Mouse (Mus musculus): Measurements from ENCODE around the gene Yes1. TPM values are rescaled to one million over a fixed set of nuclear protein-coding genes. Genes with fewer than 3 reads are reported as not detected.

Gene Yes1
- polyA plus RNA-seq (2014; fragmentation: Nextera tagmentation; extraction: Ambion mirVana) = 37.2 and 42.3 TPM in 2 replicates

- Histone ChIP-seq H3K36me3 (ENCODE audit: control insufficient read depth, insufficient read depth, low read length) (no peaks in the 10 kb centered on the region), H3K27ac (ENCODE audit: low read depth) (peak within 1 kb of the TSS; percentile 84), H3K27me3 (replicated peaks; ENCODE audit: control insufficient read depth, insufficient read depth, low read length) (no peaks in the 10 kb centered on the region), H3K4me2 (ENCODE audit: low read length) (peak within 1 kb of the TSS; percentile 57), H3K4me1 (replicated peaks; ENCODE audit: control insufficient read depth, insufficient read depth, low read length) (peaks cover 6% of the 10 kb centered on the region; the same call in 1 of the 2 replicates), H3K9ac (ENCODE audit: low read length) (peak within 1 kb of the TSS; percentile 81), H3K4me3 (ENCODE audit: low read depth, low read length) (peak within 1 kb of the TSS; percentile 68), H3K9me3 (ENCODE audit: control insufficient read depth, low read length) (no peaks in the 10 kb centered on the region)
- WGBS = under 1% methylated on average over 53 of the region's 69 CpGs
- peak; percentile 97 for ATAC-seq (replicated peaks; ENCODE audit: low FRiP score, low TSS enrichment, low read depth)
- peak; percentile 90 for DNase-seq (ENCODE audit: low spot score)
Measured at GRCm38 (mm10) chr5:32610801-32611340, at the start of gene Yes1. Yes1 (plus strand) TSS chr5:32611171.

DNA sequence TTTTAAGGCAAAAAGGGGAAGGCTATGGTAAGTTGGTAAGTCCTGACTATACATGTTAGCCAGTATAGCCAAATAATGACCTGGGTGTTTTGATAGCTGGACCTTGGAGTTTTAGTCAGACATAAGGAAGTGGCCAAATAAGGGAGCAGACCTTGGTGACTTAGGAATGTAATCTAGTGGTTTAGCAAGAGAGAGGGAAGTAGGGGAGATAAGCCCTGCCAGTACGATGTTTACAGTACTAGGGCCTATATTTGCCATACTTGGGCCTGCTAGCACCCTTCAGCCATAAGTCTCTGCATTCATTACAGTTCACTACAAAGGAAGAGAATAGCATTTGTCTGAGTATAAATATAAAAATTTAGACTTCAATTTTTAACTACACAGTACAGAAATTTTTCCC, 46.3 kb upstream of the Yes1 start:
- ATAC-seq (replicated peaks; ENCODE audit: low FRiP score, low TSS enrichment, low read depth) (no peak), DNase-seq (ENCODE audit: low spot score) (no peak)
- H3K9ac ChIP-seq (ENCODE audit: low read length) = no peak overlapping the region
- H3K4me1 ChIP-seq (replicated peaks; ENCODE audit: control insufficient read depth, insufficient read depth, low read length) = no peaks in the 10 kb centered on the region
- H3K27ac ChIP-seq (ENCODE audit: low read depth) = no peak overlapping the region
- no peak overlapping the region for H3K4me3 ChIP-seq (ENCODE audit: low read depth, low read length)
- H3K4me2 ChIP-seq (ENCODE audit: low read length) = no peak overlapping the region
- no peaks in the 10 kb centered on the region for H3K27me3 ChIP-seq (replicated peaks; ENCODE audit: control insufficient read depth, insufficient read depth, low read length)
- H3K36me3 ChIP-seq (ENCODE audit: control insufficient read depth, insufficient read depth, low read length) = no peaks in the 10 kb centered on the region
- no peaks in the 10 kb centered on the region for H3K9me3 ChIP-seq (ENCODE audit: control insufficient read depth, low read length)
- 54% methylated on average over 1 of the region's 1 CpGs for WGBS

GRCm38 (mm10) chr5:32571802-32572201, 39.2 kb upstream of the Yes1 start:
- H3K9me3 ChIP-seq (ENCODE audit: control insufficient read depth, low read length) = no peaks in the 10 kb centered on the region
- ATAC-seq (replicated peaks; ENCODE audit: low FRiP score, low TSS enrichment, low read depth) = no peak
- H3K9ac ChIP-seq (ENCODE audit: low read length) = no peak overlapping the region
- DNase-seq (ENCODE audit: low spot score) = no peak
- WGBS = 79% methylated on average over 5 of the region's 5 CpGs
- no peaks in the 10 kb centered on the region for H3K27me3 ChIP-seq (replicated peaks; ENCODE audit: control insufficient read depth, insufficient read depth, low read length)
- H3K4me2 ChIP-seq (ENCODE audit: low read length) = no peak overlapping the region
- no peaks in the 10 kb centered on the region for H3K36me3 ChIP-seq (ENCODE audit: control insufficient read depth, insufficient read depth, low read length)
- H3K4me3 ChIP-seq (ENCODE audit: low read depth, low read length) = no peak overlapping the region
- no peaks in the 10 kb centered on the region for H3K4me1 ChIP-seq (replicated peaks; ENCODE audit: control insufficient read depth, insufficient read depth, low read length)
- no peak overlapping the region for H3K27ac ChIP-seq (ENCODE audit: low read depth)

GRCm38 (mm10) chr5:32588136-32588535, 22.8 kb upstream of the Yes1 start:
- ATAC-seq (replicated peaks; ENCODE audit: low FRiP score, low TSS enrichment, low read depth) (no peak), DNase-seq (ENCODE audit: low spot score) (peak; percentile 73)
- no peak overlapping the region for H3K27ac ChIP-seq (ENCODE audit: low read depth)
- H3K27me3 ChIP-seq (replicated peaks; ENCODE audit: control insufficient read depth, insufficient read depth, low read length) = no peaks in the 10 kb centered on the region
- WGBS = 18% methylated on average over 5 of the region's 5 CpGs
- no peak overlapping the region for H3K9ac ChIP-seq (ENCODE audit: low read length)
- no peak overlapping the region for H3K4me2 ChIP-seq (ENCODE audit: low read length)
- no peaks in the 10 kb centered on the region for H3K4me1 ChIP-seq (replicated peaks; ENCODE audit: control insufficient read depth, insufficient read depth, low read length)
- H3K4me3 ChIP-seq (ENCODE audit: low read depth, low read length) = no peak overlapping the region
- no peaks in the 10 kb centered on the region for H3K36me3 ChIP-seq (ENCODE audit: control insufficient read depth, insufficient read depth, low read length)
- no peaks in the 10 kb centered on the region for H3K9me3 ChIP-seq (ENCODE audit: control insufficient read depth, low read length)

DNA sequence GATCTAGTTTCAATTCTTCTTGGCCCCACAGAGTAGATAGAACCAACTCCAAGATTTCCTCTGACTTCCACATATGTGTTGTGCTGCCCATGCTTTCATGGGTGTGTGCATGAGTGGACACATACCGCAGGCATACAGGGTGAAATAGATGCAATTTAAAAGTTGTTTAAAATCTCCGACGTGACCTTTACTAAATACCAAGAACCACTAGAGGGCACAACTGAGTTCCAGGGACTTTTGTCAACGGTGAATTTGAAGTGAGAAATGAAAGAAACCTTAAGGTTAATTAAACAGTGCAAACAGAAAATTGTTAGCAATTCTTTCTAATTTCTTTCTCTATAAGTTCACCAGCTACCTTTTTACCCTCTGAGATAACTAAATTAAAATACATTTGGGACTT, 17.2 kb upstream of the Yes1 start:
- no peak overlapping the region for H3K4me2 ChIP-seq (ENCODE audit: low read length)
- H3K9ac ChIP-seq (ENCODE audit: low read length) = no peak overlapping the region
- no peaks in the 10 kb centered on the region for H3K36me3 ChIP-seq (ENCODE audit: control insufficient read depth, insufficient read depth, low read length)
- DNase-seq (ENCODE audit: low spot score) (no peak), ATAC-seq (replicated peaks; ENCODE audit: low FRiP score, low TSS enrichment, low read depth) (no peak)
- no peak overlapping the region for H3K4me3 ChIP-seq (ENCODE audit: low read depth, low read length)
- H3K27ac ChIP-seq (ENCODE audit: low read depth) = no peak overlapping the region
- no peaks in the 10 kb centered on the region for H3K9me3 ChIP-seq (ENCODE audit: control insufficient read depth, low read length)
- no peaks in the 10 kb centered on the region for H3K4me1 ChIP-seq (replicated peaks; ENCODE audit: control insufficient read depth, insufficient read depth, low read length)
- H3K27me3 ChIP-seq (replicated peaks; ENCODE audit: control insufficient read depth, insufficient read depth, low read length) = no peaks in the 10 kb centered on the region
- 26% methylated on average over 4 of the region's 4 CpGs for WGBS

- Histone ChIP-seq H3K9me3 (ENCODE audit: control insufficient read depth, low read length) (no peaks in the 10 kb centered on the region), H3K4me1 (replicated peaks; ENCODE audit: control insufficient read depth, insufficient read depth, low read length) (no peaks in the 10 kb centered on the region), H3K9ac (ENCODE audit: low read length) (no peak overlapping the region), H3K27me3 (replicated peaks; ENCODE audit: control insufficient read depth, insufficient read depth, low read length) (no peaks in the 10 kb centered on the region), H3K27ac (ENCODE audit: low read depth) (no peak overlapping the region), H3K4me2 (ENCODE audit: low read length) (no peak overlapping the region), H3K4me3 (ENCODE audit: low read depth, low read length) (no peak overlapping the region), H3K36me3 (ENCODE audit: control insufficient read depth, insufficient read depth, low read length) (no peaks in the 10 kb centered on the region)
- DNase-seq (ENCODE audit: low spot score) = no peak
- whole genome bisulfite sequencing = 75% methylated on average over 5 of the region's 5 CpGs
- ATAC-seq (replicated peaks; ENCODE audit: low FRiP score, low TSS enrichment, low read depth) = no peak
Measured at GRCm38 (mm10) chr5:32594358-32594757, 16.6 kb upstream of the Yes1 start.

GRCm38 (mm10) chr5:32605911-32606310, 5.1 kb upstream of the Yes1 start:
- Histone ChIP-seq H3K4me2 (ENCODE audit: low read length) (no peak overlapping the region), H3K27me3 (replicated peaks; ENCODE audit: control insufficient read depth, insufficient read depth, low read length) (no peaks in the 10 kb centered on the region), H3K4me1 (replicated peaks; ENCODE audit: control insufficient read depth, insufficient read depth, low read length) (no peaks in the 10 kb centered on the region), H3K36me3 (ENCODE audit: control insufficient read depth, insufficient read depth, low read length) (no peaks in the 10 kb centered on the region), H3K27ac (ENCODE audit: low read depth) (no peak overlapping the region), H3K9ac (ENCODE audit: low read length) (no peak overlapping the region), H3K9me3 (ENCODE audit: control insufficient read depth, low read length) (no peaks in the 10 kb centered on the region), H3K4me3 (ENCODE audit: low read depth, low read length) (no peak overlapping the region)
- DNase-seq (ENCODE audit: low spot score) (no peak), ATAC-seq (replicated peaks; ENCODE audit: low FRiP score, low TSS enrichment, low read depth) (no peak)
- 77% methylated on average over 1 of the region's 1 CpGs for WGBS

- Histone ChIP-seq H3K4me1 (replicated peaks; ENCODE audit: control insufficient read depth, insufficient read depth, low read length) (peaks cover 6% of the 10 kb centered on the region; the same call in 1 of the 2 replicates), H3K27me3 (replicated peaks; ENCODE audit: control insufficient read depth, insufficient read depth, low read length) (no peaks in the 10 kb centered on the region), H3K27ac (ENCODE audit: low read depth) (no peak overlapping the region; the same call in 1 of the 2 replicates), H3K4me3 (ENCODE audit: low read depth, low read length) (no peak overlapping the region), H3K9me3 (ENCODE audit: control insufficient read depth, low read length) (no peaks in the 10 kb centered on the region), H3K9ac (ENCODE audit: low read length) (no peak overlapping the region), H3K4me2 (ENCODE audit: low read length) (no peak overlapping the region), H3K36me3 (ENCODE audit: control insufficient read depth, insufficient read depth, low read length) (no peaks in the 10 kb centered on the region)
- whole genome bisulfite sequencing = 32% methylated on average over 2 of the region's 2 CpGs
- ATAC-seq (replicated peaks; ENCODE audit: low FRiP score, low TSS enrichment, low read depth) (no peak), DNase-seq (ENCODE audit: low spot score) (no peak)
Measured at GRCm38 (mm10) chr5:32607776-32608355, 3.1 kb upstream of the Yes1 start.

DNA sequence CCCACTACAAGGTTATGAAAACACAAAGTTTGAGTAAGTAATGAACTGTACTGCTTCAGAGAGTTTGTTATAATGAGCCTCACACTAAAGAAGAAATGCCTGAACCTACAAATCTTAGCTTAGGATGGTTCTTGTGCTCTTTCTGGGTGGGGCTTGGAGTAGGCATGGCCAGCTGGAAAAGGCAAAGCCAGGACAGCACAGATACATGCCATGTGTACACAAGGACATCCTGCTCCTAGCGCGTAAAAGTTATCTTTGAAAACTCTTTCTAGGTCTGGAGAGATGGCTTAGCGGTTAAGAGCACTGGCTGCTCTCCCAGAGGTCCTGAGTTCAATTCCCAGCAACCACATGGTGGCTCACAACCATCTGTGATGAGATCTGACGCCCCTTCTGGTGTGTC, 2.5 kb upstream of the Yes1 start:
- WGBS = 72% methylated on average over 4 of the region's 4 CpGs
- Histone ChIP-seq H3K27me3 (replicated peaks; ENCODE audit: control insufficient read depth, insufficient read depth, low read length) (no peaks in the 10 kb centered on the region), H3K27ac (ENCODE audit: low read depth) (no peak overlapping the region; the same call in 1 of the 2 replicates), H3K36me3 (ENCODE audit: control insufficient read depth, insufficient read depth, low read length) (no peaks in the 10 kb centered on the region), H3K9me3 (ENCODE audit: control insufficient read depth, low read length) (no peaks in the 10 kb centered on the region), H3K9ac (ENCODE audit: low read length) (no peak overlapping the region), H3K4me2 (ENCODE audit: low read length) (no peak overlapping the region), H3K4me3 (ENCODE audit: low read depth, low read length) (no peak overlapping the region), H3K4me1 (replicated peaks; ENCODE audit: control insufficient read depth, insufficient read depth, low read length) (peaks cover 6% of the 10 kb centered on the region; the same call in 1 of the 2 replicates)
- DNase-seq (ENCODE audit: low spot score) (no peak), ATAC-seq (replicated peaks; ENCODE audit: low FRiP score, low TSS enrichment, low read depth) (no peak)
